In the genomic region with DNA sequence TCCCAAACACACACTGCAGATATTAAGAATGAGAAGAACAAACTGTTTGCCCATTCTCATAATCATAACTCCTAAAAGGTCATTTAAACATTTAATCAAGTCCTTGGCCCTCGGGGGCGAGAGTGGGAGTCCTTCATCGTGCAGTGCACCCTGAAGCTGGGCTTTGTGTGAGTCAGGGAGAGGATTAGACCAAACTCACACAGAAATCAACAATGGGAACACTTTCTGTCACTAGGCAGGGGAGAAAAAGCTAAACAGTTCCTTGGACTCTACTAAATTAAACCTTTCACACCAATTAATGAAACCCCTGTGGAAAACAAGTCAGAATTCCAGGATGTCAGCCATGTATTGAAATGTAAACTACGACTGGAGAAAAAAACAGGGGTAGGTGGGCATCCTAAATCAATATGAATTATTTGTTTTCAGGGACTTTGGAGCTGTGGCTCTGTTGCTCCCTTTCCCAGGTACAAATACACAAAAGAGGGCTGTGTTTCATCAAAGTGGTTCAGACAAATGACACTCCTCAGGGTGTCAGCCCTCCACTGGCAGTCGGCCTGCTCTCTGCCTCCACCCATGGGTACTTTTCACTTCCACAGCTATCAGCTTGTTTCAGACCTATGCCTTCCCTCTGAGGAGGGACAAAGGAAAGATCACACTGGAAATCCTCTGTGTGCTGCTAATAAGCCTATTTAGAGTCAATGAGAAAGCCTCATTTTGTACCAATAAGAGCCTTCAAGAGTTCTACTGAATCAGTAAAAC, we compare ENCODE assay signal across 21 mouse cellular contexts.
DNase-seq lines count a peak whose midpoint lies in the region; ATAC-seq lines count a peak whose summit lies in the region.
"Had no signal": no experiment of that assay in that cellular context is flagged by ENCODE, and none has a peak within 500 bp of the region (broad histone marks: within the 10 kb centered on the region; RNA-seq: fewer than 3 reads in every experiment).

No protein-coding gene starts in this region.

- WGBS in neural tube, embryonic 11.5 days = 35% methylated on average over 5 of the region's 5 CpGs
- 3% methylated on average over 5 of the region's 5 CpGs for WGBS in midbrain, embryonic 16.5 days

- no peaks in the 10 kb centered on the region for H3K36me3 ChIP-seq in neural tube, embryonic 11.5 days (ENCODE audit: control insufficient read depth, insufficient read depth, low read length)
- H3K36me3 ChIP-seq in midbrain, embryonic 16.5 days (ENCODE audit: control insufficient read depth, insufficient read depth, low read length) = no peaks in the 10 kb centered on the region
- H3K36me3 ChIP-seq: embryonic facial prominence, embryonic 12.5 days; G1E; heart, embryonic 15.5 days; liver, embryonic 13.5 days had no signal

- H3K4me1 ChIP-seq in neural tube, embryonic 11.5 days (ENCODE audit: control insufficient read depth, insufficient read depth, low read length) = no peaks in the 10 kb centered on the region
- peaks cover 5% of the 10 kb centered on the region; the same call in 1 of the 2 replicates for H3K4me1 ChIP-seq in midbrain, embryonic 16.5 days (ENCODE audit: control insufficient read depth, insufficient read depth, low read length)
- H3K4me1 ChIP-seq: embryonic facial prominence, embryonic 12.5 days; heart, embryonic 15.5 days; liver, embryonic 13.5 days had no signal

- no peak overlapping the region for H3K4me3 ChIP-seq in neural tube, embryonic 11.5 days (ENCODE audit: low read depth, low read length)
- H3K4me3 ChIP-seq in midbrain, embryonic 16.5 days (ENCODE audit: low read depth, low read length) = no peak overlapping the region
- H3K4me3 ChIP-seq: embryonic facial prominence, embryonic 12.5 days; heart, adult 2 months; heart, embryonic 15.5 days; left cerebral cortex, adult 2 months; liver, embryonic 13.5 days had no signal

- H3K27me3 ChIP-seq in neural tube, embryonic 11.5 days (ENCODE audit: control insufficient read depth, insufficient read depth, low read length) = no peaks in the 10 kb centered on the region
- no peaks in the 10 kb centered on the region for H3K27me3 ChIP-seq in midbrain, embryonic 16.5 days (ENCODE audit: control insufficient read depth, insufficient read depth, low read depth, low read length)
- H3K27me3 ChIP-seq: embryonic facial prominence, embryonic 12.5 days; heart, embryonic 15.5 days; liver, embryonic 13.5 days had no signal

- intact Hi-C loops in heart, postnatal 14 days (cut with DNase I) = no loop called here

- peak; percentile 5 for DNase-seq in cerebellum, adult 9-10 months
- no peak for DNase-seq in cerebellum, adult 18-20 months
- DNase-seq in neural tube, embryonic 11.5 days (ENCODE audit: low spot score) = no peak
- no peak for DNase-seq in neural tube, embryonic 10.5 days (ENCODE audit: extremely low spot score, low spot score)
- DNase-seq in heart, postnatal 14 days = no peak
- no peak for DNase-seq in lung, postnatal 36 days
- DNase-seq in right cerebral cortex, adult 2 months (ENCODE audit: low spot score in 2 of 2) = no peak
- DNase-seq: cerebellum, postnatal 36 days; heart, adult 2 months; kidney, adult 2 months; kidney, postnatal 25 days; liver, embryonic 13.5 days; right cerebral cortex, postnatal 25 days; thymus, postnatal 14 days had no signal

- no peaks in the 10 kb centered on the region for H3K9me3 ChIP-seq in neural tube, embryonic 11.5 days (ENCODE audit: control insufficient read depth, low read length)
- H3K9me3 ChIP-seq in midbrain, embryonic 16.5 days (replicated peaks; ENCODE audit: control insufficient read depth, low read length, poor library complexity, severe bottlenecking) = no peaks in the 10 kb centered on the region
- H3K9me3 ChIP-seq: embryonic facial prominence, embryonic 12.5 days; G1E; heart, embryonic 15.5 days; liver, embryonic 13.5 days had no signal

- H3K4me2 ChIP-seq in neural tube, embryonic 11.5 days (ENCODE audit: low read depth) = no peak overlapping the region
- H3K4me2 ChIP-seq in midbrain, embryonic 16.5 days (ENCODE audit: low read length) = no peak overlapping the region
- H3K4me2 ChIP-seq: embryonic facial prominence, embryonic 12.5 days; heart, embryonic 15.5 days; liver, embryonic 13.5 days had no signal

- no peak overlapping the region for H3K27ac ChIP-seq in neural tube, embryonic 11.5 days (ENCODE audit: low read depth, low read length)
- H3K27ac ChIP-seq in midbrain, embryonic 16.5 days (ENCODE audit: low read length) = no peak overlapping the region; the same call in 1 of the 2 replicates
- H3K27ac ChIP-seq: embryonic facial prominence, embryonic 12.5 days; heart, adult 2 months; heart, embryonic 15.5 days; left cerebral cortex, adult 2 months; liver, embryonic 13.5 days; stomach, postnatal 0 days had no signal

- H3K9ac ChIP-seq in neural tube, embryonic 11.5 days (ENCODE audit: low read length) = no peak overlapping the region
- no peak overlapping the region for H3K9ac ChIP-seq in midbrain, embryonic 16.5 days (ENCODE audit: low read depth, low read length)
- H3K9ac ChIP-seq: embryonic facial prominence, embryonic 12.5 days; heart, embryonic 15.5 days; liver, embryonic 13.5 days had no signal

- ATAC-seq in neural tube, embryonic 11.5 days (ENCODE audit: insufficient read depth, low FRiP score, low TSS enrichment) = peak; percentile 69; the same call in 1 of the 2 replicates
- peak; percentile 84 for ATAC-seq in midbrain, embryonic 16.5 days
- ATAC-seq: CD4-positive, CD25-positive, alpha-beta regulatory T cell, adult 4 months had no signal
